Mouse (Mus musculus): ENCODE results near the gene Txnrd1.

Gene Txnrd1

DNA sequence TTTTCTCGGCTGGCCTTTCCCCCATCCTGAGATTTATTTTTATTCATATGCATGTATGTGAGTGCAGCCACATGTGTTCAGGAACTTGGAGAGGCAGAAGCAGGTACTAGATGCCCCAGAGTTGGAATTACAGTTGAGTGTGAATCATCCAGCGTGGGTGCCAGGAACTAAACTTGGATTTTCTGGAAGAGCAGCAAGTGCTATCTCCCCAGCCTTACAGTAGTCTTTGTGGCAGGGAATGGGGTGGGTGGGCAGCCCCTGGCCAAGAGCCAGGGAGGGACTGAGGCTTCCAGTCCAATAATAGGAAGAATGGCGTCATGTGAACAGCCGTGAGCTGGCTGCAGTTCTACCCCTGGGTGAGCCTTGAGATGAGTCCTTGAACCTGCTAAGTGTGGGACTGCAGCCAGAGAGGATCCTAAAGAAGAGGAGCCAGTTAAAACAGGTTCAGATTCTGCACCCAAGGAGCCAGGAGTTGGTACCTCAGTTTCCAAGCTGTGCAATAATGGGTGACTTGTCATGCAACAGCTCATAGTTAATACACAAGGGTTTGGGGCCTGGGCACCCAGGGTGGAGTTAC lies 85.7 kb downstream of the Txnrd1 start:
- no peak for DNase-seq (ENCODE audit: low spot score)

DNA sequence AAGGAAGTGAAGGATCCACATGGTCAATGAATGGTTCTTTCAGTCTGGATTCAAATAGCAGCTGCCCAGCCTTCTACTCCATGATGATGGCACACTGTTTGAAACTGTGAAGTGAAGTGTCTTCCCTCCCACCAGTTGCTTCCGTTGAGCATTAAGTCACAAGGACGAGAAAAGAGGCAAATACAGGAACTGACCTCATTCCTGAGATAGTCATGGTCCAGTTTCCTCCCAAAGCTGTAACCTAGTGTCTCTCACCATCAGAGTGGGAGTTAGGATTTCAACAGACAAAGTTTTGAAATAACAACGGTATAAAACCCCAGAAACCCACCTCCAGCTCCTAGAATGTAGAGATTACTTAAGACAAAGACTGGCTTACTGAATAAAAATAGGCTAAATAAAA lies 89.8 kb downstream of the Txnrd1 start:
- DNase-seq (ENCODE audit: low spot score), result no peak

DNA sequence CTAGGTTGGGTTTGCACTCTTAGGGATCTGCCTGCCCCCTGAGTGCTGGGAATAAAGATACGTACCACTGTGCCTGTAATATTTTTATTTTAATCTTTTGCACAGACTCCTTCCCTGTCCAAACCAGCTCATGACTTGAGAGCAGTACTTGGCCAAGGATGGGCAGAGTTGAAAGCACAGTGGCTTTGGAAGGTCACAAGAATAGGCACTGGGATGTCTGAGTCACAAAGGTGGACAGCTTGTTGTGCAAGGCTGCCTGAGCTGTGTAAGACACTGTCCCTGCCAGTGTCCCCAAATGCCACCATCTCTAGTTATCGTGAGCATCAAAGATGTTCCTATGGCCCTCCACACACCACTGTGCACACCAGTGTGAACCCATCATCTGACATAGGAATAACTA lies 91.0 kb downstream of the Txnrd1 start:
- no peak for DNase-seq (ENCODE audit: low spot score)

DNA sequence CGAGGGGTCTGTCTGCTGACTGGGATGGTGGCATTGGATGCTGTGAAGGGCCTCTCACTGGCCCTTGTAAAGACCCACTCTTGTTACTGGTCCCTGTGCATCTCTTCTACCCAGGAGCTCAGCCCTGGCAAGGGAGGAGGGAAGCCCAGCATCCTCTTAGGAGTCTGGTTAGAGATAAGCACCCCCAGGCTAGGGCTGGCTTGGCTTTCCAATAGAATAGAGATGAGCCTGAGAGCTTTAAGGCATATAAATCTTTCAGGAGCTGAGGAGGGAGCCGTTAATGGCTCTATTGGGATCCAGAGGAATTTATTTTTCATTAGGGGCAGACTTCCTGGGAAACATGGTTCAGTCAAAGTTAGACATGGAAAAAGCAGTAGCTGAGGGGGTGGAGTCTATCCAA lies 91.9 kb downstream of the Txnrd1 start:
- no peak for DNase-seq (ENCODE audit: low spot score)

GRCm38 (mm10) chr10:82935018-82935633 lies 101.4 kb downstream of the Txnrd1 start:
- no peak for DNase-seq (ENCODE audit: low spot score)

DNA sequence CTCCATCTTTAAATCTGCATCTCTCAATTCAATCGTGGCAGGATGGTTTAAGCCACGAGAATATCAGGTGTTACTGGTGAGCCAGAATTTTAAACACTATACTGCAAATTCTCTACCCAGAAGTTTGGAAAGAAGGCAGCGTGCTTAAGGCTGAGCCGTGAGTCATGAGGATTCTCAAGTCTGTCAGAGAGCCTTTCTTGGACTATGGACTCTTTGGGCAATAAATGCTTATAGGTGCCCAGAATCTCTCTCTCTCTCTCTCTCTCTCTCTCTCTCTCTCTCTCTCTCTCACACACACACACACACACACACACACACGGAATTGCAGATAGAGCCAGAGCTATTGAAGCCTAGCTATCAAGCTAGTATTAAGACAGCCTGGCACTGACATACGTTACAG lies 102.0 kb downstream of the Txnrd1 start:
- DNase-seq (ENCODE audit: low spot score), result no peak

Data from layer of hippocampus, adult 11-12 months (tissue).